Mouse (Mus musculus) gastrocnemius, adult 8-10 months (tissue): ENCODE results near the gene Ppp6c. TPM values are rescaled to one million over a fixed set of nuclear protein-coding genes. Genes with fewer than 3 reads are reported as not detected.
"Not testable (repeated sequence)": the region's sequence is repeated elsewhere in the genome, so short reads cannot be mapped to it uniquely, and the experiment has no call there.

Source experiments
- DNase-seq, 2 experiments: peaks; one replicate each; pipeline ENCODE4 v3.0.0; 2022; ENCODE audit warnings: low spot score in 2 of 2
- total RNA-seq, 4 experiments: library from RNA; stranded (reverse); gene quantifications; 2 replicates each; pipeline ENCODE4 v1.2.4; 2022

The Ppp6c gene
- total RNA-seq, result 10 to 100 TPM; 56.6 to 65.1 (median 60.5) TPM

DNA sequence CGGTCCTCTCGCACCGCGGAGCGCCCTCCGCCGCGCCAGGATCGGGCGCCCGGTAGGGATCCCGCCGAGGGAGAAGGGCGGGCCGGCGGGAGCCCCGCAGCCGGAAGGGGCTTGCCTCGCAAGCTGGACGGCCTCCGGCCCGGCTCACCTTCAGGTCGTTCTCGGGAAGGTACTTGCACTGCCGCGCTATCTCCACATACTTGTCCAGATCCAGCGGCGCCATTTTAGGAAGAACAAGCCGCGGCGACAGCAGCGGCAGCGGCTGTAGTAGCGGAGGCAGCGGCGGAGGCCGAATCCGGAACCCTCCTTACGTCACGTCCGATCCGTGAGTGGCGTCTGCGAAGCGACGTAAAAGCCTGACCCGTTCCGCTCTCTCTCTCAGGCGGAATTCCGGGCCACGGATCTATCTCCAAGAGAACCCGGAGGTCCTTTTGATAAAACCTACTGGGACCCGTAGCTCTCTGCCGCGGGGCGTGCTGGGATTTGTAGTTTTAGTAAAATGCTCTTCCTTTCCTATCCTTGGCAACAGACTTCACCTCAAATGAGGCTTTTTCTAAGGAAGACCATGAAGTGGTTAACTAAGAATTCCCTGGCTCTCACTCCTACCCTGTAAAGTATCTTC is at the start of gene Ppp6c:
Gene Ppp6c, minus strand, starts transcription at position 433 of the 622 bp plus-strand sequence.
- peak; percentile 85 to 88 for DNase-seq

DNA sequence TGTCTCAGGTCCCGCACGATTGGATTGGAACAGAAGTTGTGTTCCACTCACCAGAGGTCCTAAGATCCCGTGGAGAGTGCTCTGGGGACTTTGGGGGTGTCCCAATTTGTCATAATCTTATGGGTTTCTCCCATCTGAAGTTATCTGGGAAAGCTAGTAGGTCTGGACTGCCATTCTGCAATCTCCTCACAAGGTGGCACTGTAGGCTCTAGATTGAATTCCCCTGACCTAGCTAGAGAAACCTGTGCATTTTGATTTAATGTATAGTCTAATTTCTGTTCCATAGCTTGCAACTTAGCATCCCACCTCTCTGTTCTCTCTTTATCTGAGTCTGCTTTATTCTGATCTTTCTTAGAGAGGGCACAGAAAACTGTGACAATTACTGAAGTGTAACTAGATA is 42.1 kb upstream of the Ppp6c start:
- no peak for DNase-seq

DNA sequence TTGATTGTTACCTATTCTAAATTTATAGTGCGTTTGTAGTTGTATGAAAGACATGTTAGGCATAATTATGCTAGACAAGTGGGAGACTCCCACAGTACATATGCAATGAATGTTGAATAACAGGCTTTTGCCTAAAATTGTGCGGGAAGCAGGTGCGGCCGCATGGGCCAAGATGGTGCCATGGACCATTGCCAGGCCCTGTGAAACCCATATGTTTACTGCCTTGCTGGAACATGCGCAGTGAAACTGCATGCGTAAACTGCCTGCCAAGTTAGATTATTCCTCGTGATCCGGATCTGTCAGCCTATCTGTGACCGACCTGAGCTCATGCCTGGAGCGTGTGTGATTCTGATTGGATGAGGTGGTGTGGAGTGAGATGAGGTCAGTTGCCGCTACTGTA is 26.0 kb upstream of the Ppp6c start:
- not testable (repeated sequence) for DNase-seq

DNA sequence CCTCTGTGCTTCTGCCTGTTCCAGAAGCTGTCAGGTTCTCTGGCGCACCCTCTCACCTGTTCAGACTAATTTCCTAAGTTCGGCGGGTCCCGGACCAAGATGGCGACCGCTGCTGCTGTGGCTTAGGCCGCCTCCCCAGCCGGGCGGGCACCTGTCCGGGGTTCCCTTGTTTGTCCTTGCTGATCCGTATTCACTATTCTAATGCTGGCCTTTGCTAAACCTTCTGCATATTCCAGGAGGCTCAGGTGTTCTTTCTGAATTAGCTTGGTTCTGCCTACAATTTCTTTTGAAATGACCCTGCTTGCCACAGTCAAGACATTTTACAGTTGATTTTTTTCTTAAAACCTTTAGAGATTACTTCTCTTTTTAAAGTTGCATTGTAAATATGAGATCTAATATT is 20.6 kb upstream of the Ppp6c start:
- not testable (repeated sequence) for DNase-seq

DNA sequence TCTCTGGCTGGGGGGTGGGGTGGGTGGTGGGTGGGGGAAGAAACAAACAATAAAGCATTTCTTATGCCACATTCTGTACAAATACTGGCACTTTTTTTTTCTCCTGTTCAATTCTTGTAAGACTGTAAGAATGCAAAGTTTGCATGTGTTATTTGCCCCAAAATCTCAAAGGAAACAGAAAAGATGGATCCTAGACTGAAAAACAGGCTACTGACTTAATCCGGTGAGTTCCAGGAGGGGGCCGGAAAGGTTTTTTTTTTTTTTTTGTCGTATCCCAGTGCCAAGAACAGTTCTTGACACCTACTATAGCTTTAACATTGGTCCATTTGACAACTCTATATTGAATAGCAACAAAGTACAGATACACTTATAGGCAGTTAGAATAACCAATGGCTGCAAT is 480 bp upstream of the Ppp6c start:
- DNase-seq, result no peak

DNA sequence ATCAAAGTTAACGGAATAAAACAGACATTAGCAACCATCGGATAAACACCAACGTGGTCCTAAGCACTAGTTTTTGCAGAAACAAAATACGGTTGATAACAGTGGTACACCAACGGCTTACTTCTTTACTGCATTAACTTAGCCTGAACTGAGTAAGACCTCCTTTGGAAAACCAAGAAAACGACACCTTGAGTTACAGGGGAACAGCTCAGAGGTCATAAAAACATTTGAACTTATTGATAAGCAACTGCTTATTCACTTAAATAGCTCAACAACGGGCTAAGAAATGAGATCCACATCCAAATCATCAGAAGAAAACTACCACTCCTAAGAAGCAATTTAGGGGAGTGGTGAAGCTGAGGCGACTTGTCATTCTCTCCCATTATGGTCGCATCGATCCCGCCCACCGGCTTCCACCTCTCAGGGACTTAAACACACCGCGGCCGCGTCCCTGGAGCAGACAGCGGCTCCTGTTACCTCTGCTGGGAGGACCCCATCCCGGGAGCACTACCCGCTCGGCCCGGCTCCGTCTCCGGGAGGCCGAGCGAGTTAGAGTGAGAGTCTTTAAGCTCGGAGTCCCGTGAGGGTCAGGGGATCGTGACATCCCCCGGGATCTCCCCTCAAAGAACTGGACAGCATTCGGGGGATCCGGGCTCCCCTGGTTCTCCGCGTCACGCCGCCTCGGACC is 776 bp downstream of the Ppp6c start:
- peak in 1 of 2 experiments; percentile 25 for DNase-seq

DNA sequence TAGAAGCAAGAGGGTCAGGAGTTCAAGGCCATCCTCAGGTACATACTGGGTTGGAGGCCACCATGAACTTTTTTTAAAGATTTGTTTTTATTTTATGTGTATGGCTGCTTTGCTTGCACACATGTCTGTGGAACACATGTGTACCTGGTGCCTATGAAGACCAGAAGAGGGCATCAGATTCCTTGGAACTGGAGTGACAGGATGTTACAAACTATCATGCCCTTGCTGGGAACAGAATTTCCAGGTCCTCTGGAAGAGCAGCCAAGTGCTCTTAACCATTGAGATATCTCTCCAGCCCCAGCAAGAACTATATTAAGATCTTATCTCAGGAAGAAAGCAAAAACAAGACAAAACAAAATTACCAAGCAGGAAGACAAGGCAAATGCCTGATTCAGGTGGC is 1.6 kb downstream of the Ppp6c start:
- DNase-seq, result no peak

DNA sequence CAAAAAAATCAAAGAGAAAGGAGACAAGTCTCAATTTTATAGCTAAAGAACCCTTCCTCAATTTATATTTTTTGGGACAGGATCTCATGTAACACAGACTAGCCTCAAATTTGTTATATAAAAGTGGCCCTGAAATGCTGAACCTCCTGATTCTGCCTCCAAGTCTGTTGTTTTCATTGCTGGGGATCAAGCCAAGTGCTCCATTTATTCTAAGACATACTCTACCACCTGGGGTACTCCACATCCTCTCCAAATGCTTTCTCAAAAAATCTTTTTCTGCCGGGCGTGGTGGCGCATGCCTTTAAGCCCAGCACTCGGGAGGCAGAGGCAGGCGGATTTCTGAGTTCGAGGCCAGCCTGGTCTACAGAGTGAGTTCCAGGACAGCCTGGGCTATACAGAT is 6.2 kb downstream of the Ppp6c start:
- no peak for DNase-seq

DNA sequence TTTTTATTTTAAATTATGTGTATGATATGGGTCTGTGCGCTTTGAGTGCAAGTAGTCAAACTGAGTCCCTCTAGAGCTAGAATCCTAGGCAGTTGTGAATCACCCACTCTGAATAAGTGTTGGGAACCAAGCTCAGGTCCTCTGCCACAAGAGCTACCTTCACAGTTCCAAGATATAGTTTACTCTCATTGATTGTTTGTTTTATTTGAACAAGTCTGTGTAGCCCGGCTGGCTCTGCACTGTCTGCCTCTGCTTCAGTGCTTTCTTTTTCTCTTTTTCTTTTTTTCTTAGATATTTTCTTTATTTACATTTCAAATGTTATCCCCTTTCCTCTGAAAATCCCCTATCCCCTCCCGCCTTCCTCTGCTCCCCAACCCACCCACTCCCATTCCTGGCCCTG is 7.2 kb downstream of the Ppp6c start:
- DNase-seq, result no peak

DNA sequence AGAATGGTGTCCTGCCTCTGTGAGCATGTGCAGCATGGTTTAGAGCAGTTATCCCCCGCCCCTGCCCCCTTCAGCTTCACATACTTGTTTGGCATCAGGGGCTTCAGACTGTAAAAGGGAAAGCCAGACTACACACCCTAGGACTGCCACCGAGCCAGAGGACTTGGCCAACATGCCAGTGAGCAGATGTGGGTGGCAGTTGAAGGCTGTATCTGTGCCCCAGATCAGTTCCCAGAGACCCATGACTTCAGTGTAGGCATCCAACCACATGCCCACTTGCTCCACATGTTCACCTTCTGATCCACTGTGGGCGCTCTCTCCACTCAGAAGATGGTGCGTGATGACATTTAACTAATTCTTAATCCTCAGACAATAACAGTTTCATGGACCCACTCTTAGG is 9.1 kb downstream of the Ppp6c start:
- no peak for DNase-seq

DNA sequence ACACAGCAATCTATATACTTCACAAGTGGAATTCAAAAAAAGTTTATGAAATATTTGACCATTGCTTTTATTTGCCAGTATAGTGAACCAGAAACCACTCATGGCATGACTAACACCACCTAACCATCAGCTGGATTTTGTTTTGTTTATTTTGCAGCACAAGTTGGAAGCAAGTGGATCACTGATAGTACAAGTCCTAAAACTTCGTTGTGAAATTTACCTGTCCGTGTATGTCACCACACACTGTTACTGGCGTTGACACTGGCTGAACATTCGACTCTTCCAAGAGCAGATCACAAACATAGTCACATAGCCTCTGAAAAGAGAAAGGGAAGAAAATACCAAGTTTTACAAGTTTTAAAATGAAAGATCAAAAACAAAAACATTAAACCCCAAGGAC is 15.5 kb downstream of the Ppp6c start:
- DNase-seq, result no peak

DNA sequence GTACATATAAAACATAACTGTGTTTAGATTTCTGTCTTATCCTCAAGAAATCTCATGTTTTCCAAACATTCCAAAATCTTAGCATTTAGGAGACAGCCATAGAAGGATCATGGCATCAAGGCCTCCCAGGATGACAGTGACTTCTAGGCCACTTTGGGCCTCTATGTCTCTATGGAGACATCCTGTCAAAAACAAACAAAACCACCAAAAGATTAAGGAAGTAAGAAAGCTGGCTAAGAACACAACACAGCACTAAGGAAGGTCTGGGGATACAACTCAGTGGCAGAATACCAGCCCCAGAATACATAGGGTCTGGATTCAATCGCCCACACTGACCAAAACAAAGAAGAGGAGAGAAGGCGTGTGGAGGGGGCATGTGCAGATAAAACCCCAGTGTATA is 22.9 kb downstream of the Ppp6c start:
- DNase-seq, result no peak

DNA sequence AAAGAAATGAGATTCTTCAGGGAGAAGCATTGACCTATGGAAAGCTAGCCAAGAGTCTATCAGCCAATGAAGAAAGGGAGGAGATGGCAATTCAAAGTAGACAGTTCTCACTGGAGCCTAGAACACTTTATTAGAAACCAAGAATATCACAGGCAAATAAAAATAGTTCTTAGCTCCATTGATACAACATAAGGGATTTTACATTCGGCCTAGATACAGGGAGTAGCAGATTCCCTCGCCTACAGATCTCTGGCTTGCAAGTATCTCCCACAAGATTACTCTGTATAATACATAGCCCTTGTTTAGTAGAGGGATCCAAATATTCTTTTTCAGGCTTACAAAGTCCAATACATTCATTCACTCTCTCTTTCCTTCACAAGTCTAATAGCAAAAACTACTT is 31.4 kb downstream of the Ppp6c start:
- no peak for DNase-seq

DNA sequence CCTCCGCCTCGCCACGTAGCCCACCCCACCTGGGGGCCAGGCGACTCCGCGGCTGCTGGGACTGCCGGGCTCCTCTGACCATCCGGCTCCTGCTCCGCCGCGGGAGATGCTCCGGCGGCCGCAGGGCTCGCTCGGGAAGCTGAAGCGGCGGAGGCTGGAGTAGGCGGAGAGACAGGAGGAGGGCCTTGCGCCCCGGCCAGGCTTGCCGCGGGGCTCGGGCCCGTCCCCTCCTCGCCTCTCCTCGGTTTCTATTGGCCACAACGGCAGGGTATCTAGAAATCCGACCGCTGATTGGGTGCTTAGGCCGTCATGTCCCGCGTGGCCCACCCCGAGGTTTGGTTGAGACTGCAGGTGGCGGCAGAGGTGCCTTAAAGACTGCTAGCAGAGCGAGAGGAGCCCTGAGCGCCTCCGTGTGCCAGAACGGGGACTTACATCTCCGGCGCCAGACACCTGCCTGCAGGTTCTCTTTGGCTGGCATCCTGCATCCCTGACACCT is 35.6 kb downstream of the Ppp6c start, which contains the start of gene Scai:
Gene Scai, minus strand, starts transcription at position 174 of the 496 bp plus-strand sequence.
- DNase-seq, result peak; percentile 97

DNA sequence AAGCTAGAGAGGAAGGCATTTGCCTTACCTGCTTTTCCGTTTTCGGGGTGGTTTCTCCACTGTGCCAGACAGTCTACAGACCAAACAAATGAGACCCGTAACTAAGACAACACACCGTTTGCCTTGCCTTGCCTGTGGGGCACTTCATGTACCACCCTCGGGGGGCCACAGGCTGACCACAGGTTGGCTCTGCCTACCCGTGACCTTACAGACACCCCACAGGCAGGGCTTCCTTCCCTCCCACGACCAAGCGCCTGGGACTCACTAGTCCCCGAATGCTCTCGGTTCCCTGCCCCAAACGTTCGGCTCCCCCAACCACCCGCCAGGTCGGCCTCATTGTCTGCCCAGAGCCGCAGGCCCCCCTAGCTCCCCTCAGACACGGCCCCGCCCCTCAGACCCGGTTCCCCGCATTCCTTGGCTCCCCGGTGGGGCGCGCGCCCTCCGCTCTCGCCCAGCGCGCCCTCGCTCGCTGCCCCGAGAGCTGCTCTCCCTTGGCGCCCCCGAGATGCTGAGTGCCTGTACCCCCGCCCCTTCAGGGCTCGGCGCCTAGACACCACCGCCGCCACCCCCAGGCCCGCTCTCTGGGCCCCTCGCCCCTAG is 36.2 kb downstream of the Ppp6c start:
- no peak for DNase-seq

DNA sequence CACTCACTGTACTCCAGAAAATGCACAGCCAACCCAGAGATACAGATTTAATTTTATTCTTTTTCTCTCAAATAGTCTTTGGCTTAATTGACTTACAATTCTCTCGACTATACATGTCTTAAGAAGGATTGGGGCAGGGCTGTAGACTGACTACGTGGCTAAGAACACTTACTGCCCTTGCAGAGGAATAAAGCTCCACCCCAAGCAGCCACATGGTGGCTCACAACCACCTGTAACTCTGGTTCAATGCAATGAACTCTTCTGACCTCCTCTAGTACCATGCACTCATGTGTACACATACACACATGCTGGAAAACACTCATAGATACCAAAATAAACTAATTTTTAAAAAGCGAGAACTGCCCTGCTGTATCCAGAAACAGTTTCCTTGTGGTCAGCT is 40.3 kb downstream of the Ppp6c start:
- DNase-seq, result no peak

DNA sequence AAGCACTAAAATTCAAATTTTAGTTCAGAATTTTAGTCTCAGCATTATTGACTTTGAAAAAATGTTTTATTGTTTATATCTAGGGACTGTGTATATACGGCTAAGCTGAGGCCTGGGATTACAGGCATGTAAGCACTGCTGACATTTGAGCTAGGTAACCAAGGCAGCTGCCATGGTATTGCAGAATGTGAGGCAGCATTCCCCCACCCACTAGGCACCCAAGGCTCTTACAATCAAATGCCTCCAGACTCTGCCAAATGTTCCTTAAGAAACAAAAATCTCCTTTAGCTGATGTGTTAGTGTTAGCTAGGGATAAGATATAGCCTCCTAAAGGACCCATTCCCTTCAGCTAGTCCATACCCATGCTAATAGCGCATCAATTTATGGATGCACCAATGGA is 42.7 kb downstream of the Ppp6c start:
- DNase-seq, result no peak

DNA sequence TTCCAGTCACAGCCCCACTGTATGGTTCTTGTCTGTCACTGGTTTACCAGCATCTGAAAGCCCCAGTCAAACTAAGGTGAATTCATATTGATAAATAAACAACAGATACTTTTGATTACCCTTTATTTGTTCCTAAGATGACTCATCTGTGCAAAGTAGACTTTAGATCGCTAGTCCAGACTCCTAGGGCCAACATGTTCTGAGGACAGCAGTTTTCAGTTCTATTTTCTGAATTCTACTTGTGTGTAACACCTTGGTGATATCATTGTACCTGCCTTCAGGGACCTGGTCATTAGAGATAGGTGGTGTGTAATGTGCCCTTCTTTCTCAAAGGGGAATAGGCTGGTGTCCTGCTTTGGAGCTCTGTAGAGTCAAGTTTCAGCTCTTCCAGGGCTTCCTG is 65.3 kb downstream of the Ppp6c start:
- no peak for DNase-seq

DNA sequence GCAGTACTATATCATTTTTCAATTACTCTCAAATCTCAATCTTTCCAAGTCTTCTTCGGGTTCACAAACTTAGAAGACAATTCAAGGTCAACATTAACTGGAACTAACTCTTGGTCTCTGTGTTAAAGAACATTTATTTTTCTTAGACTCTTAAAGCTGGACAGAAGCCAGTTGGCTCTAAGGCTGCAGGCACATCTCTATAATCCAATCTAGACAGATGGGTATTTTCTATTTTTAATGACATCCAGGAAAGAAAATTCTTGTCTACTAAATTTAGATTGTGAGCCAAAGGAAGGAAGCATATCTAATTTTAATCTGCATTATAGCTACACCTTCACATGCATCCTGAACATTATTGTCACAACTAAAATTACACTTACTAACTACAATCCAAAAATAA is 68.3 kb downstream of the Ppp6c start:
- DNase-seq, result no peak

DNA sequence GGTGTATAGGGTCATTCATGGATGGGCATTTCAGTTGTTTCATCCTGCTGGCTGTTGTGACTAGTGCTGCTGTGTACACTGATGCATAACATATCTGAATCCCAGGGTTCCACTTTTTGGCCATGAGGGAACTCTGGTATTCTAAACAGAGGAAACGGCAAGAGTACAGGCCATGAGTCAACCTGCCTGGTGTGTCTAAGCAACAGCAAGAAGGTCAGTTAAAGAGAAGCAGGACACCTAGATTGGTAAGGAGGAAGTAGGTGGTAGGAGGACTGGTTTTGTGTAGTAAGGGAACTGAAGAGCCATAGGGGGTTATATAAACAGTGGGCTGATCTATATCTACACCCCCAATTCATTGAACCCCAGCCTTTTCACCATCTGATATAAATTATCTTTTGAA is 69.4 kb downstream of the Ppp6c start:
- DNase-seq, result no peak

DNA sequence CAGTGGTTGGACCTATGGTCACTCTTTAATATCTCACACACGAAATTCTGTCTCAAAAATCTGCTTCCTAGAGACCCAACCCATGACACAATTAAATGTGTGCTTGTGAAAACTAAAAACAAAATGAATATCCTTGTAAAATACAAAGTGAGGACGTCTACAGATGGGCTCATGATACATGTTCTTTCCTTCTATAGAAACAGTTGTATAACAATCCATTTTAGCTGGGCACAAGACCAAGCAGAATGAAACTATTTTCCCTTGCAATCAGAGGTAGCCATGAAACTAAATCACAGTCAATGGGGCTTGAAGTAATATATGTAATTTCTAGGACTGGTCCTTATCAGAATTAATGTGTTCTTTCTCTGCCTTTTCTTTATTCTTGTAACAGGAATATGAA is 75.3 kb downstream of the Ppp6c start:
- no peak for DNase-seq

DNA sequence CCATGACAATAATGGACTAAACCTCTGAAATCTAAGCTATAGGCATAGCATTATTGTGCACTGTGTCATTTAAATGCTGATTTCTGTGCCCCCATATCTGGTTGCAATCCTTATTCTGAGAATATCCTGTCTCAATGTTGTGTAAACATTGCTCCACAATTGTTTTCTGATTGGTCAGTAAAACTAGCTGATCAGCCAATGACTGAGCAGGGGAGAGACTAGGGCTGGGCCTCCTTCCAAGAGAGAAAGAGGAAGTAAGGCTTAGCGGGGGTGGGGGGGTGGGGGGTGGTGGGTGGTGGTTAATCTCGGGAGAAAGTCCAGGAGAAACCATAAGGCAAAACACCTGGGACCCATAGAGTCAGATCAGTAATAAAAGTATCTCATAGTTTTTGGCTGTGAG is 78.2 kb downstream of the Ppp6c start:
- DNase-seq, result no peak

DNA sequence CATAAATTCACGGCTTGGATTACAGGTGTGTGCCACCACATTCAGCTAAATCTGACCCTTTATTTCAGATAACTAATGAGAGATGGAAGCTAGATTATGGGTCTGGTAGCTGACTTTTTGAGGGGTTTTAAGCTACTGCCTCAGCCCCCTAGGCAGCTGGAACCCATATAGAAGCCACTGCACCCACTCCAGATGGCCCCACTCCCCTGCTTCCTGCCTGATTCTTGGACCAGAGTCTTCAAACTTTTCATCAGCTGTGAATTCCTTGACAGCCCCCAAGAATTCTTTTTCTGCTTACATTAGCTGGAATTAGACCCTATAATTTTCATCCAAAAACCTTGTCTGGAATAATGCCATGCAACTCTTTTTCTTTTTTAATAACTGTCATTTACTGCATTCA is 79.8 kb downstream of the Ppp6c start:
- no peak for DNase-seq
